Mouse (Mus musculus) liver, postnatal 0 days (tissue): ENCODE data around the gene Aarsd1.

Experiments
- CTCF ChIP-seq: sonication (generic); IDR thresholded peaks from 2 replicates; pipeline ENCODE4 v1.5.1; 2016; ENCODE audit warnings: antibody characterized with exemption, low read depth
- EP300 ChIP-seq: IDR thresholded peaks from 2 replicates; pipeline ENCODE4 v1.6.1; 2016; ENCODE audit warnings: antibody characterized with exemption, low read depth, mild to moderate bottlenecking

GRCm38 (mm10) chr11:101419610-101420009 is 2.2 kb upstream of the Aarsd1 start:
- TF ChIP-seq CTCF (peak; percentile 34; the same call in 1 of the 2 replicates), EP300 (no peak)
